Mouse (Mus musculus): ENCODE measurements around the gene Zfp119b. TPM values are rescaled to one million over a fixed set of nuclear protein-coding genes. Genes with fewer than 3 reads are reported as not detected.

The Zfp119b gene
- polyA plus RNA-seq, 1 experiment from 2014 or later: 10.3 TPM

- Histone ChIP-seq H3K4me1 (ENCODE audit: control insufficient read depth, insufficient read depth, low read length) (peaks cover 4% of the 10 kb centered on the region), H3K36me3 (ENCODE audit: control insufficient read depth, insufficient read depth, low read length) (peaks cover 42% of the 10 kb centered on the region), H3K4me3 (ENCODE audit: low read depth, low read length) (peak overlapping the region; percentile 58; the same call in 1 of the 2 replicates), H3K9me3 (replicated peaks; ENCODE audit: control insufficient read depth, low read length) (no peaks in the 10 kb centered on the region), H3K27ac (ENCODE audit: low read depth, low read length) (peak overlapping the region; percentile 75), H3K4me2 (ENCODE audit: low read length) (peak overlapping the region; percentile 68), H3K9ac (ENCODE audit: low read length) (peak overlapping the region; percentile 40), H3K27me3 (replicated peaks; ENCODE audit: control insufficient read depth, insufficient read depth, low read length) (no peaks in the 10 kb centered on the region)
- 31% methylated on average over 14 of the region's 14 CpGs for WGBS
- peak; percentile 83 for DNase-seq (ENCODE audit: low spot score)
- ATAC-seq: peak; percentile 40
Observed at GRCm38 (mm10) chr17:55969560-55969959, 20.3 kb upstream of the Zfp119b start.

- Histone ChIP-seq H3K4me1 (ENCODE audit: control insufficient read depth, insufficient read depth, low read length) (peaks cover 4% of the 10 kb centered on the region), H3K27ac (ENCODE audit: low read depth, low read length) (no peak overlapping the region), H3K4me3 (ENCODE audit: low read depth, low read length) (no peak overlapping the region), H3K36me3 (ENCODE audit: control insufficient read depth, insufficient read depth, low read length) (peaks cover 43% of the 10 kb centered on the region), H3K4me2 (ENCODE audit: low read length) (no peak overlapping the region), H3K9ac (ENCODE audit: low read length) (0 out of 2 replicates have a peak overlapping the region, but pooled peaks have one; percentile 21), H3K9me3 (replicated peaks; ENCODE audit: control insufficient read depth, low read length) (no peaks in the 10 kb centered on the region), H3K27me3 (replicated peaks; ENCODE audit: control insufficient read depth, insufficient read depth, low read length) (no peaks in the 10 kb centered on the region)
- 67% methylated on average over 7 of the region's 7 CpGs for WGBS
- ATAC-seq (no peak), DNase-seq (ENCODE audit: low spot score) (no peak)
Observed at GRCm38 (mm10) chr17:55968210-55968609, 18.9 kb upstream of the Zfp119b start.

- peaks cover 41% of the 10 kb centered on the region for H3K36me3 ChIP-seq (ENCODE audit: control insufficient read depth, insufficient read depth, low read length)
- no peak overlapping the region for H3K27ac ChIP-seq (ENCODE audit: low read depth, low read length)
Observed at GRCm38 (mm10) chr17:55967186-55967585, 17.9 kb upstream of the Zfp119b start.

GRCm38 (mm10) chr17:55964996-55965395 lies 15.7 kb upstream of the Zfp119b start:
- no peak overlapping the region for H3K27ac ChIP-seq (ENCODE audit: low read depth, low read length)
- H3K9me3 ChIP-seq (replicated peaks; ENCODE audit: control insufficient read depth, low read length): no peaks in the 10 kb centered on the region
- no peaks in the 10 kb centered on the region for H3K27me3 ChIP-seq (replicated peaks; ENCODE audit: control insufficient read depth, insufficient read depth, low read length)
- no peak overlapping the region for H3K4me3 ChIP-seq (ENCODE audit: low read depth, low read length)
- no peak overlapping the region for H3K9ac ChIP-seq (ENCODE audit: low read length)
- no peak overlapping the region for H3K4me2 ChIP-seq (ENCODE audit: low read length)
- 84% methylated on average over 9 of the region's 9 CpGs for WGBS
- no peak for ATAC-seq
- DNase-seq (ENCODE audit: low spot score): no peak
- H3K36me3 ChIP-seq (ENCODE audit: control insufficient read depth, insufficient read depth, low read length): peaks cover 55% of the 10 kb centered on the region
- peaks cover 2% of the 10 kb centered on the region for H3K4me1 ChIP-seq (ENCODE audit: control insufficient read depth, insufficient read depth, low read length)

More at GRCm38 (mm10) chr17:55967186-55967585, 17.9 kb upstream of the Zfp119b start:
- DNase-seq (ENCODE audit: low spot score) (no peak), ATAC-seq (no peak)
- H3K4me1 ChIP-seq (ENCODE audit: control insufficient read depth, insufficient read depth, low read length): peaks cover 4% of the 10 kb centered on the region
- H3K9ac ChIP-seq (ENCODE audit: low read length): no peak overlapping the region
- WGBS: 94% methylated on average over 4 of the region's 4 CpGs
- H3K4me3 ChIP-seq (ENCODE audit: low read depth, low read length): no peak overlapping the region
- no peaks in the 10 kb centered on the region for H3K9me3 ChIP-seq (replicated peaks; ENCODE audit: control insufficient read depth, low read length)
- no peak overlapping the region for H3K4me2 ChIP-seq (ENCODE audit: low read length)
- H3K27me3 ChIP-seq (replicated peaks; ENCODE audit: control insufficient read depth, insufficient read depth, low read length): no peaks in the 10 kb centered on the region

GRCm38 (mm10) chr17:55964496-55964895 lies 15.2 kb upstream of the Zfp119b start:
- H3K4me1 ChIP-seq (ENCODE audit: control insufficient read depth, insufficient read depth, low read length): peaks cover 6% of the 10 kb centered on the region

GRCm38 (mm10) chr17:55963171-55963570 lies 13.9 kb upstream of the Zfp119b start:
- ATAC-seq (no peak), DNase-seq (ENCODE audit: low spot score) (peak; percentile 20)
- Histone ChIP-seq H3K4me2 (ENCODE audit: low read length) (no peak overlapping the region), H3K27me3 (replicated peaks; ENCODE audit: control insufficient read depth, insufficient read depth, low read length) (no peaks in the 10 kb centered on the region), H3K4me3 (ENCODE audit: low read depth, low read length) (no peak overlapping the region), H3K9me3 (replicated peaks; ENCODE audit: control insufficient read depth, low read length) (no peaks in the 10 kb centered on the region), H3K27ac (ENCODE audit: low read depth, low read length) (no peak overlapping the region), H3K36me3 (ENCODE audit: control insufficient read depth, insufficient read depth, low read length) (peaks cover 55% of the 10 kb centered on the region), H3K4me1 (ENCODE audit: control insufficient read depth, insufficient read depth, low read length) (peaks cover 9% of the 10 kb centered on the region), H3K9ac (ENCODE audit: low read length) (no peak overlapping the region)
- WGBS: 81% methylated on average over 14 of the region's 14 CpGs

More at GRCm38 (mm10) chr17:55964496-55964895, 15.2 kb upstream of the Zfp119b start:
- 91% methylated on average over 10 of the region's 10 CpGs for WGBS
- Histone ChIP-seq H3K9me3 (replicated peaks; ENCODE audit: control insufficient read depth, low read length) (no peaks in the 10 kb centered on the region), H3K4me3 (ENCODE audit: low read depth, low read length) (no peak overlapping the region), H3K27me3 (replicated peaks; ENCODE audit: control insufficient read depth, insufficient read depth, low read length) (no peaks in the 10 kb centered on the region), H3K9ac (ENCODE audit: low read length) (no peak overlapping the region), H3K36me3 (ENCODE audit: control insufficient read depth, insufficient read depth, low read length) (peaks cover 55% of the 10 kb centered on the region), H3K4me2 (ENCODE audit: low read length) (no peak overlapping the region), H3K27ac (ENCODE audit: low read depth, low read length) (no peak overlapping the region)
- ATAC-seq: no peak
- DNase-seq (ENCODE audit: low spot score): no peak

GRCm38 (mm10) chr17:55961631-55962030 lies 12.3 kb upstream of the Zfp119b start:
- Histone ChIP-seq H3K36me3 (ENCODE audit: control insufficient read depth, insufficient read depth, low read length) (peaks cover 40% of the 10 kb centered on the region), H3K4me1 (ENCODE audit: control insufficient read depth, insufficient read depth, low read length) (peaks cover 11% of the 10 kb centered on the region), H3K9me3 (replicated peaks; ENCODE audit: control insufficient read depth, low read length) (no peaks in the 10 kb centered on the region), H3K4me2 (ENCODE audit: low read length) (no peak overlapping the region), H3K4me3 (ENCODE audit: low read depth, low read length) (no peak overlapping the region), H3K27ac (ENCODE audit: low read depth, low read length) (no peak overlapping the region), H3K9ac (ENCODE audit: low read length) (no peak overlapping the region), H3K27me3 (replicated peaks; ENCODE audit: control insufficient read depth, insufficient read depth, low read length) (no peaks in the 10 kb centered on the region)
- ATAC-seq (no peak), DNase-seq (ENCODE audit: low spot score) (no peak)
- WGBS: 96% methylated on average over 7 of the region's 7 CpGs

GRCm38 (mm10) chr17:55960791-55961190 lies 11.5 kb upstream of the Zfp119b start:
- no peak overlapping the region for H3K4me2 ChIP-seq (ENCODE audit: low read length)
- H3K27me3 ChIP-seq (replicated peaks; ENCODE audit: control insufficient read depth, insufficient read depth, low read length): no peaks in the 10 kb centered on the region
- peaks cover 17% of the 10 kb centered on the region for H3K4me1 ChIP-seq (ENCODE audit: control insufficient read depth, insufficient read depth, low read length)
- ATAC-seq: no peak
- no peak overlapping the region for H3K9ac ChIP-seq (ENCODE audit: low read length)
- no peak for DNase-seq (ENCODE audit: low spot score)
- H3K36me3 ChIP-seq (ENCODE audit: control insufficient read depth, insufficient read depth, low read length): peaks cover 32% of the 10 kb centered on the region
- no peaks in the 10 kb centered on the region for H3K9me3 ChIP-seq (replicated peaks; ENCODE audit: control insufficient read depth, low read length)
- no peak overlapping the region for H3K4me3 ChIP-seq (ENCODE audit: low read depth, low read length)
- no peak overlapping the region for H3K27ac ChIP-seq (ENCODE audit: low read depth, low read length)

- Histone ChIP-seq H3K9ac (ENCODE audit: low read length) (peak overlapping the region; percentile 62), H3K9me3 (replicated peaks; ENCODE audit: control insufficient read depth, low read length) (no peaks in the 10 kb centered on the region)
Observed at GRCm38 (mm10) chr17:55959946-55960740, 10.8 kb upstream of the Zfp119b start.

More at GRCm38 (mm10) chr17:55959946-55960740, 10.8 kb upstream of the Zfp119b start:
- Histone ChIP-seq H3K4me3 (ENCODE audit: low read depth, low read length) (peak overlapping the region; percentile 51), H3K4me1 (ENCODE audit: control insufficient read depth, insufficient read depth, low read length) (peaks cover 17% of the 10 kb centered on the region), H3K27me3 (replicated peaks; ENCODE audit: control insufficient read depth, insufficient read depth, low read length) (no peaks in the 10 kb centered on the region), H3K27ac (ENCODE audit: low read depth, low read length) (peak overlapping the region; percentile 16), H3K4me2 (ENCODE audit: low read length) (peak overlapping the region; percentile 64), H3K36me3 (ENCODE audit: control insufficient read depth, insufficient read depth, low read length) (peaks cover 29% of the 10 kb centered on the region)
- WGBS: 74% methylated on average over 10 of the region's 10 CpGs
- ATAC-seq (no peak), DNase-seq (ENCODE audit: low spot score) (no peak)
